Mouse (Mus musculus) liver, embryonic 11.5 days (tissue): ENCODE data around the gene Gm37240. TPM values are rescaled to one million over a fixed set of nuclear protein-coding genes. Genes with fewer than 3 reads are reported as not detected.
A peak's percentile ranks its signal among the peaks of the same experiment; 100 is the strongest.
"Not testable (repeated sequence)": the region's sequence is repeated elsewhere in the genome, so short reads cannot be mapped to it uniquely, and the experiment has no call there.

Experiments
- ATAC-seq: fragments of 200-750 bp; cut with Nextera tagmentation; replicated peaks from 2 replicates; pipeline ENCODE4 v1.8.0; 2017; ENCODE audit warnings: moderate number of reproducible peaks, mild to moderate bottlenecking, moderate TSS enrichment, moderate library complexity; ENCODE audit not compliant: low FRiP score
- DNase-seq: peaks from one replicate; pipeline ENCODE4 v3.0.0-alpha.2; 2017; ENCODE audit warnings: low spot score
- H3K27ac ChIP-seq: fragments of 300-500 bp; sonication (generic); 2 replicates; pipeline ENCODE4 v1.5.1; 2014; ENCODE audit warnings: mild to moderate bottlenecking, low read depth, low read length, control low read depth
- H3K27me3 ChIP-seq: fragments of 300-500 bp; sonication (generic); replicated peaks from 2 replicates; pipeline ENCODE4 v1.6.1; 2014; ENCODE audit warnings: low read length, mixed read lengths; ENCODE audit not compliant: control insufficient read depth, insufficient read depth
- H3K36me3 ChIP-seq: fragments of 300-500 bp; sonication (generic); 2 replicates; pipeline ENCODE4 v1.6.1; 2014; ENCODE audit warnings: mild to moderate bottlenecking, low read length, moderate library complexity, mixed read lengths; ENCODE audit not compliant: control insufficient read depth, insufficient read depth
- H3K4me1 ChIP-seq: fragments of 300-500 bp; sonication (generic); replicated peaks from 2 replicates; pipeline ENCODE4 v1.6.1; 2014; ENCODE audit warnings: low read length, mixed read lengths; ENCODE audit not compliant: control insufficient read depth, insufficient read depth
- H3K4me2 ChIP-seq: fragments of 300-500 bp; sonication (generic); 2 replicates; pipeline ENCODE4 v1.6.1; 2014; ENCODE audit warnings: mild to moderate bottlenecking, control low read depth, moderate library complexity
- H3K4me3 ChIP-seq: fragments of 300-500 bp; sonication (generic); 2 replicates; pipeline ENCODE4 v1.5.1; 2014; ENCODE audit warnings: low read depth, low read length, control low read depth
- H3K9ac ChIP-seq: fragments of 300-500 bp; sonication (generic); 2 replicates; pipeline ENCODE4 v1.6.1; 2014; ENCODE audit warnings: low read depth, low read length, control low read depth
- H3K9me3 ChIP-seq: fragments of 300-500 bp; sonication (generic); 2 replicates; pipeline ENCODE4 v1.6.1; 2016; ENCODE audit warnings: low read length, inconsistent platforms, mixed read lengths; ENCODE audit not compliant: control insufficient read depth
- WGBS: fragments of 180-500 bp; shearing (Covaris S2); extraction: QIAGEN DNeasy Blood & Tissue Kit; methylation state at CpG from one replicate; pipeline ENCODE4 v1.1.7; 2014; 5-methylcytosine and 5-hydroxymethylcytosine counted together
- polyA plus RNA-seq: library from polyadenylated mRNA; unstranded; fragments of >200 nt; fragmentation: Nextera tagmentation; extraction: Ambion mirVana; gene quantifications from 2 replicates; pipeline ENCODE4 v1.2.1, GENCODE M21; 2014

Gm37240 gene
- polyA plus RNA-seq, 1 experiment from 2014 or later, result 1.6 TPM

DNA sequence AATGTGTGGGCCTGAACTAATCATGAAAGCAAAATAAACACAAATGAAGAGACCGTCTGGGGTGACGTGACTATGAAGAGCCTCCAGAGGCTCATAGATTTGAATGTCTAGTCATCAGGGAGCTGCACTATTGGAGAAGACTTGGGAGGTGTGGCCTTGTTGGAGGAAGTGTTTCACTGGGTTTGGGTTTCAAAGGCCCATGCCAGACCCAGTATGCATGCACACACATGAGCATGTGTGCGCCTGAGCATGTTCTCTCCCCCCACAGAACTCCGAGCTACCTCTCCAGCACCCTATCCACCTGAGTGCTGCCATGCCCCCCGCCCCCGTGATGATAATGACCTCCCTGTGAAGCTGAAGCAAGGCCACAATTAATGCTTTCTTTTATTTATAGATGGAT lies 1317.7 kb downstream of the Gm37240 start:
- H3K9ac ChIP-seq, result no peak overlapping the region
- H3K27ac ChIP-seq, result no peak overlapping the region
- peaks cover 11% of the 10 kb centered on the region for H3K4me1 ChIP-seq
- H3K4me3 ChIP-seq, result no peak overlapping the region
- H3K27me3 ChIP-seq, result no peaks in the 10 kb centered on the region
- no peaks in the 10 kb centered on the region for H3K9me3 ChIP-seq
- H3K4me2 ChIP-seq, result no peak overlapping the region
- no peaks in the 10 kb centered on the region for H3K36me3 ChIP-seq
- no peak for ATAC-seq
- 80% methylated on average over 6 of the region's 6 CpGs for WGBS
- DNase-seq, result no peak

DNA sequence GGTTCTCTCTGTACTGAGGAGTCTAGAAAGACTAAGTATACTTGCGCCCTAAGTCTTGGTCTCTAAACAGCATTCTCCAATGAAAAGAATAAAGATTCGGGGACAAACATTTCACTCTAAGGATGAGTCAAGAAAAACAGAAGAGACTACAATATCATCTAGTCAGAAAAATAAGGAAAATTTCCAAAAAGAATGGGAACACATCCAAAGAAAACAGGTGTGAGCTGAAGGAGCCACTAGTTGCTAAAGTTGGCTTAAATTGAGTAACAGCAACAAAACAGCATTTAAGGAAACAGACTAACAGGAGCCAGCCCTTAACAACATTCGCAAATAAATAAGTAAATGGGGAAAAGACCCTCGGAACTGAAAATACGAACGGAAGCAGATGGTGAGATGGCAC lies 1318.8 kb downstream of the Gm37240 start:
- Histone ChIP-seq H3K9me3 (no peaks in the 10 kb centered on the region), H3K4me2 (no peak overlapping the region), H3K27ac (no peak overlapping the region), H3K4me1 (peaks cover 11% of the 10 kb centered on the region), H3K4me3 (no peak overlapping the region), H3K9ac (no peak overlapping the region), H3K27me3 (no peaks in the 10 kb centered on the region), H3K36me3 (no peaks in the 10 kb centered on the region)
- ATAC-seq, result no peak
- 94% methylated on average over 6 of the region's 6 CpGs for WGBS
- DNase-seq, result no peak

DNA sequence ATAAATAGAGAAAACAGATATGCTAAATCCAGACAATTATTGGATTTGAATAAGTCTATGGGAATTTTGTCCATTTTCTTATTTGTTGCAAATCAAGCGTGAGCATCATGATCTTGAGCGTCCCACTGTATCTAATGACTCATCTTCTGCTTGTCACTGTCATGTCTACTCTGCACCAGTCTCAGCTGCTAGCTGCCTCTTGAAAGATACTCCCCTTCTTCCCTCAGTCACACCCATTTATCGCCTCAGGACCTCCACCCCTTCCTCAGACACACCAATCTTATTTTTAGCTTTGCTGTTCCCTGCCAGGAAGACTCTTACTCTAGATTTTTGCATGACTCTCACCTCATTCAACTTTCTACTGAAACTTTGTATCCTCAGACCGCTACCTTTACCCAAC lies 1323.9 kb downstream of the Gm37240 start:
- Histone ChIP-seq H3K9me3 (no peaks in the 10 kb centered on the region), H3K9ac (no peak overlapping the region), H3K36me3 (no peaks in the 10 kb centered on the region), H3K4me1 (no peaks in the 10 kb centered on the region; the same call in 1 of the 2 replicates), H3K4me2 (no peak overlapping the region), H3K27ac (no peak overlapping the region), H3K4me3 (no peak overlapping the region), H3K27me3 (no peaks in the 10 kb centered on the region)
- 53% methylated on average over 4 of the region's 4 CpGs for WGBS
- peak; percentile 58; the same call in 1 of the 2 replicates for ATAC-seq
- no peak for DNase-seq

DNA sequence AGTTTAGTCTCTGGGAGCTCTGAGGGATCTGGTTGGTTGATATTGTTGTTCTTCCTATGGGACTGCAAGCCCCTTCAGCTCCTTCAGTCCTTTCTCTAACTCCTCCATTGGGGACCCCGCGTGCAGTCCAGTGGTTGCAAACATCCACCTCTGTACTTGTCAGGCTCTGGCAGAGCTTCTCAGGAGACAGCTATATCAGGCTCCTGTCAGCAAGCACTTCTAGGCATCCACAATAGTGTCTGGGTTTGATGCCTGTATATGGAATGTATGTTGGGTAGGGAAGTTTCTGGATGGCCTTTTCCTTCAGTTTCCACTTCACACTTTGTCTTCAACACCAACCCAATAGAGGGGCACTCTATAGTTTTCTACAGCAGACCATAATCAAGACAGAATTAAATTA lies 1324.4 kb downstream of the Gm37240 start:
- H3K4me2 ChIP-seq, H3K27me3 ChIP-seq, H3K27ac ChIP-seq, DNase-seq, H3K4me1 ChIP-seq, H3K9me3 ChIP-seq, ATAC-seq, H3K9ac ChIP-seq, H3K36me3 ChIP-seq, H3K4me3 ChIP-seq: not testable (repeated sequence)
- 88% methylated on average over 2 of the region's 2 CpGs for WGBS

DNA sequence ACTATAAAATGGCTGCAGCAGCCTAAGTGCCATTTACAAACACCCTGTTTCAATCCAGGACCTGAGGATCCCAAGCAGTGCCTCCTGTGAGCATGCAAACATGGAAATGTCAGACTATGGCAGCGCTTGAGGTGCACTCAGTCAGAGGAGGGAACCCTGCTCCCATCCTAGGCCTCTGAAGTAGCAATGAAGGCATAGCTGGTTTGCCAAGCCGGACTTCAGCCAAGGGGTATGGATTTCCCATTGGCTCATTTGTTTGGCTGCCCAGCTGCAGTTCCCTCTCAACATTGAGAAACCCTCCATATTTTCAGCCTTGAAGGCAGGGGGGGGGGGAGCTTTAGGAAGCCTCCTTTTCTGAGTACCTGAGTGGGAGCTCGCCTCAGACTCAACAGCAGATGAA lies 1329.0 kb downstream of the Gm37240 start:
- no peak for ATAC-seq
- Histone ChIP-seq H3K4me2 (no peak overlapping the region), H3K27me3 (no peaks in the 10 kb centered on the region)

DNA sequence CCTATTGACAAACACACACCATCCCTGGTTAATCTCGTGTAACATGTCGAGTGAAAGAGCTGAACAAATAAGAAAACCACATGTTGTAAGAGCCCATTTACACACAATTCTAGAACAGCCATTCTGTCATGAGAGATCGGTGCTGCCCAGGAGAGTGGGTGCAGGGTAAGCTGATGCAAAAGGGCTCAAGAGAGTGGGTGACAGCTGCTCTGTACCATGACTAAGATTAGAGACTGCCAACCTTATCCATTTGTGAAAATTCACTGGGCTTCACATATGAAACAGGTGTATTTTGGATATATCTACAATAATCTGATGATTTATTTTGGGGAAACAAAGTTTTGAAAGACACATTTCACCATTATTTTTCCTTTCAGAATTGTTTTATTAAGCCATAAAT lies 1331.5 kb downstream of the Gm37240 start:
- DNase-seq, result no peak
- no peak overlapping the region for H3K4me3 ChIP-seq
- no peak overlapping the region for H3K9ac ChIP-seq
- H3K4me2 ChIP-seq, result no peak overlapping the region
- no peaks in the 10 kb centered on the region for H3K27me3 ChIP-seq
- no peaks in the 10 kb centered on the region for H3K9me3 ChIP-seq
- 79% methylated on average over 3 of the region's 3 CpGs for WGBS
- H3K27ac ChIP-seq, result no peak overlapping the region
- no peaks in the 10 kb centered on the region for H3K36me3 ChIP-seq
- H3K4me1 ChIP-seq, result peaks cover 4% of the 10 kb centered on the region
- no peak for ATAC-seq

More for the DNA sequence above, 1329.0 kb downstream of the Gm37240 start:
- no peaks in the 10 kb centered on the region for H3K36me3 ChIP-seq
- H3K4me3 ChIP-seq, result no peak overlapping the region
- no peak overlapping the region for H3K9ac ChIP-seq
- no peak overlapping the region for H3K27ac ChIP-seq
- peaks cover 4% of the 10 kb centered on the region for H3K4me1 ChIP-seq
- no peaks in the 10 kb centered on the region for H3K9me3 ChIP-seq
- WGBS, result 84% methylated on average over 3 of the region's 3 CpGs
- no peak for DNase-seq

DNA sequence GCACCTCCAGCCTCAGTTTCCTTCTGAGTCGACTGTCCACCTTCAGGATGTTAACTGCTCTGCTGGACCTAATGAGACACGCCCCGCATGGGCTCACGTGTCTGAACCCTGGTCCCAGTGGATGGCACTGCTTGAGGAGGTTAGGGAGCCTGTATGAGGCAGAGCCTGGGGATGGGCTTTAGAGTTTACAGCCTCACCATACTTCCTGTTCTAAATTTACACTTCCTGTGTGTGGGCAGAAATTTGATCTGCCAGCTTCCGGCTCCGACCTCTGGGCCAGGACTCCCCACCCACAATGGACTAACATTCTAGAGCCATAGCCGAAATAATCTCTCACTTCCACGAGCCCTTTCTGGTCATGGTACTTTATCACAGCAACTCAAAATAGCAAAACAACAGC lies 1340.1 kb downstream of the Gm37240 start:
- no peak for ATAC-seq
- Histone ChIP-seq H3K27ac (no peak overlapping the region), H3K9me3 (no peaks in the 10 kb centered on the region), H3K4me2 (no peak overlapping the region), H3K27me3 (no peaks in the 10 kb centered on the region), H3K4me1 (no peaks in the 10 kb centered on the region), H3K36me3 (no peaks in the 10 kb centered on the region), H3K4me3 (no peak overlapping the region), H3K9ac (no peak overlapping the region)
- no peak for DNase-seq
- 47% methylated on average over 8 of the region's 8 CpGs for WGBS

DNA sequence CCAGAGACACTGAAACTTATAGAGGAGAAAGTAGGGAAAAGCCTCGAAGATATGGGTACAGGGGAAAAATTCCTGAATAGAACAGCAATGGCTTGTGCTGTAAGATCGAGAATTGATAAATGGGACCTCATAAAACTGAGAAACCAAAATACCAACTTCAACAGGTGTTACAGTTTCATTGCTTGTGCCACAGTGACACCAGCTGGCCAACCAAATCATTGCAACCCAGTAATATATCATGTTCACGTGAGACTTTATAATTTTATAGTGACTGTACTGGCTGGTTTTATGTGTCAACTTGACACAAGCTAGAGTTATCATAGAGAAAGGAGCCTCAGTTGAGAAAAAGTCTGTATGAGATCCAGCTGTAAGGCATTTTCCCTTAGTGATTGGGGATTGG lies 1344.9 kb downstream of the Gm37240 start:
- H3K4me3 ChIP-seq, ATAC-seq, H3K27me3 ChIP-seq, DNase-seq, H3K4me2 ChIP-seq, H3K9ac ChIP-seq, H3K27ac ChIP-seq, H3K36me3 ChIP-seq, H3K9me3 ChIP-seq, H3K4me1 ChIP-seq: not testable (repeated sequence)
- WGBS, result 23% methylated on average over 3 of the region's 3 CpGs

DNA sequence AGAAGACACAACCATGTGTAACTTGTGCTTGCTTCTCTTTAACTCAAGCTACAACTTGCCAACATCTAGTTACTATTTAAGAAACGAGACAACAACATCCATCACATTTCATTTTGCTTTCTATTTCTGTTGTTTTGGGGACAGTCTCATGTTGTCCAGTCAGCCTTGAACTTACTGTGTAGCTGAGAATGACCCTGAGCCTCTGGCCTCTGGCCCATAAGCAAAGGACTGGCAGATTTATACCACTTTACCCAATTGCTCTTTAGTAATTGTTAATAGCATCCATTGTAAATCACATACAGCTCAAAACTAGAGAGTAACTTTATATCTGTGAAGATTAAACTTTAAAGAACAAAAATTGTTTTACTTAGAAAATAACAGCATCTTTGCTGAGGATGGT lies 1345.4 kb downstream of the Gm37240 start:
- no peak for ATAC-seq
- Histone ChIP-seq H3K4me1 (peaks cover 2% of the 10 kb centered on the region), H3K27ac (no peak overlapping the region), H3K36me3 (no peaks in the 10 kb centered on the region), H3K4me3 (no peak overlapping the region), H3K27me3 (no peaks in the 10 kb centered on the region), H3K9me3 (no peaks in the 10 kb centered on the region), H3K9ac (no peak overlapping the region), H3K4me2 (no peak overlapping the region)
- WGBS, result 80% methylated on average over 1 of the region's 1 CpGs
- no peak for DNase-seq
